Mouse (Mus musculus) stomach, embryonic 16.5 days (tissue): ENCODE data around the gene Frmd7. TPM values are rescaled to one million over a fixed set of nuclear protein-coding genes. Genes with fewer than 3 reads are reported as not detected.

Experiments used
- ATAC-seq: fragments of 200-750 bp; cut with Nextera tagmentation; 2 replicates; pipeline ENCODE4 v1.8.0; 2017; ENCODE audit warnings: moderate number of reproducible peaks, moderate TSS enrichment; ENCODE audit not compliant: insufficient read depth, low FRiP score
- H3K27ac ChIP-seq: fragments of 300-500 bp; sonication (generic); 2 replicates; pipeline ENCODE4 v1.5.1; 2014; ENCODE audit warnings: low read length
- H3K27me3 ChIP-seq: fragments of 300-500 bp; sonication (generic); 2 replicates; pipeline ENCODE4 v1.6.1; 2014; ENCODE audit warnings: low read length, control low read depth, mixed read lengths; ENCODE audit not compliant: control insufficient read depth, insufficient read depth
- H3K36me3 ChIP-seq: fragments of 300-500 bp; sonication (generic); 2 replicates; pipeline ENCODE4 v1.6.1; 2014; ENCODE audit warnings: low read length; ENCODE audit not compliant: control insufficient read depth, insufficient read depth
- H3K4me1 ChIP-seq: fragments of 300-500 bp; sonication (generic); 2 replicates; pipeline ENCODE4 v1.6.1; 2014; ENCODE audit warnings: low read length, control low read depth, mixed read lengths; ENCODE audit not compliant: control insufficient read depth, insufficient read depth
- H3K4me2 ChIP-seq: fragments of 300-500 bp; sonication (generic); 2 replicates; pipeline ENCODE4 v1.6.1; 2014; ENCODE audit warnings: low read depth, low read length, mixed read lengths
- H3K4me3 ChIP-seq: fragments of 300-500 bp; sonication (generic); replicated peaks from 2 replicates; pipeline ENCODE4 v1.5.1; 2014; ENCODE audit warnings: mild to moderate bottlenecking, low read length
- H3K9ac ChIP-seq: fragments of 300-500 bp; sonication (generic); 2 replicates; pipeline ENCODE4 v1.6.1; 2014; ENCODE audit warnings: low read length
- H3K9me3 ChIP-seq: fragments of 300-500 bp; sonication (generic); replicated peaks from 2 replicates; pipeline ENCODE4 v1.6.1; 2016; ENCODE audit warnings: low read length, control low read depth; ENCODE audit not compliant: control insufficient read depth
- WGBS: fragments of 180-500 bp; shearing (Covaris S2); extraction: QIAGEN DNeasy Blood & Tissue Kit; methylation state at CpG from one replicate; pipeline ENCODE4 v1.1.7; 2014; 5-methylcytosine and 5-hydroxymethylcytosine counted together
- polyA plus RNA-seq: library from polyadenylated mRNA; unstranded; fragments of >200 nt; fragmentation: Nextera tagmentation; extraction: Ambion mirVana; gene quantifications from 2 replicates; pipeline ENCODE4 v1.2.1, GENCODE M21; 2015

The Frmd7 gene
- polyA plus RNA-seq: not detected in 2 replicates

- ATAC-seq: no peak
Measured at GRCm38 (mm10) chrX:50942610-50943009, at the start of gene Frmd7. TSS of gene Frmd7 (minus strand) at chrX:50942710.

DNA sequence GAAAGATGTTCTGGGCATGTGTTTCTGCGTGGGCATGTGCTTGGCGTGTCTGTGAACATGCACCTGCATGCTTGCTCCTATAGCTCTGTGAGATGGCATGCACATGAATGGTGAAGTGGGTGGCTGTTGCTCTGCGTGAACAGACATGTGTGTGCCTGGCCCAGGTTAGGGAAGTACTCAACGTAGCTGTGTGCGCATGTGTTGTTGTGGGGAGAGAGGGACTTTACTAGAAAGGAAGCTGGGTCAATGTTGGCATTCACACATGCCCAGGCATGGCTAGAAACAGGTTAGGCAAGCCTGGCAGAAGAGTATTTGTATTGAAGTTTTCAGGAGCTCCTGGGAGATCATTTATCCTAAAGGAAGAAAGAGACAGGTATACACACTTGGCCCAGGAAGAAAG lies 48.8 kb upstream of the Frmd7 start:
- ATAC-seq: 0 out of 2 replicates have a peak, but pooled peaks have one; percentile 33
- Histone ChIP-seq H3K4me1 (no peaks in the 10 kb centered on the region), H3K27ac (no peak overlapping the region), H3K9ac (no peak overlapping the region), H3K36me3 (no peaks in the 10 kb centered on the region), H3K4me2 (no peak overlapping the region), H3K9me3 (no peaks in the 10 kb centered on the region), H3K27me3 (no peaks in the 10 kb centered on the region; the same call in 1 of the 2 replicates), H3K4me3 (no peak overlapping the region)
- WGBS: 78% methylated on average over 5 of the region's 5 CpGs

More at GRCm38 (mm10) chrX:50942610-50943009, at the start of gene Frmd7:
- H3K4me1 ChIP-seq: no peaks in the 10 kb centered on the region
- H3K9ac ChIP-seq: no peak within 1 kb of the TSS
- no peaks in the 10 kb centered on the region for H3K27me3 ChIP-seq
- 66% methylated on average over 14 of the region's 14 CpGs for WGBS
- H3K27ac ChIP-seq: no peak within 1 kb of the TSS
- no peak within 1 kb of the TSS for H3K4me2 ChIP-seq
- no peaks in the 10 kb centered on the region for H3K9me3 ChIP-seq
- no peak within 1 kb of the TSS for H3K4me3 ChIP-seq
- H3K36me3 ChIP-seq: no peaks in the 10 kb centered on the region

DNA sequence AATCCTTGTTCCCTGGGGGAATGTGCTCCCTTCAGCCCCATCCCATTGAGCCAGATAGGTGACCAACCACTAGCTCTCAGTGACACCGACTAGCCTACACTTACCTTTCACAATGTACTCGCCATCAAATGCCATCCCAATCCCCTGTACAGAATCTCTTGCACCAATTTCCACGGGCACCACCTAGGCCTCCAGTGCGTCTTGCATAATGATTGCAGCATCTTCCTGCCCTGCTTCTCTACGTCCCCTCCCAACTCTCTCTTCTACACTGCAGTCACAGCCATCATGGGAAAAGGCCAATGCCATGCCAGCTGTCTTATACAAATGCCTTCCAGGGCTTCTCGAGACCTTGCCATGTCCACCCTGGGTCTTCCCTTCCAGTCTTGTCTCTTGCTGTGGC lies 47.4 kb upstream of the Frmd7 start:
- Histone ChIP-seq H3K27ac (no peak overlapping the region), H3K9me3 (no peaks in the 10 kb centered on the region), H3K27me3 (no peaks in the 10 kb centered on the region; the same call in 1 of the 2 replicates), H3K4me3 (no peak overlapping the region), H3K9ac (no peak overlapping the region), H3K4me2 (no peak overlapping the region), H3K4me1 (no peaks in the 10 kb centered on the region), H3K36me3 (no peaks in the 10 kb centered on the region)
- 85% methylated on average over 6 of the region's 6 CpGs for WGBS
- no peak for ATAC-seq

DNA sequence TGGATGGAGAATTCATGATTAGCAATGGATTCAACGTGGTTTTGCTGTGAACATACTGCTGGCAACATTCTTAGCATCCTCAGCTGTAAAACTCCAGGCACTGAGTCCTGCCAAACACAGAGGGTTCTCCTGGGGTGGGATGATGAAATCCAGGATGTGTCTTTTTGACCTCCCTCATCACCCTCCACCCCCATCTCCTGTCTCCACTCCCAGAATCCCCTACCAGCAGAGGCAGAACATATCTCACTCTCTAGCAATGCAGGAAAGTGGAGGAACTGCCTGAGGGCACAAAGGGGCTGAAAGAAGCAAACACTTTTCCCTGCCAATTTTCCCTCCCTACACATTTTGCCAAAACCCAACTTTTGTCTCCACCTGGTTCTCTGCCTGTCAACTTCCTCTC lies 46.1 kb upstream of the Frmd7 start:
- no peak for ATAC-seq
- Histone ChIP-seq H3K27ac (no peak overlapping the region), H3K9me3 (no peaks in the 10 kb centered on the region), H3K4me1 (no peaks in the 10 kb centered on the region), H3K27me3 (no peaks in the 10 kb centered on the region; the same call in 1 of the 2 replicates), H3K9ac (no peak overlapping the region), H3K4me2 (no peak overlapping the region), H3K36me3 (no peaks in the 10 kb centered on the region), H3K4me3 (no peak overlapping the region)
- 38% methylated on average over 1 of the region's 1 CpGs for WGBS

DNA sequence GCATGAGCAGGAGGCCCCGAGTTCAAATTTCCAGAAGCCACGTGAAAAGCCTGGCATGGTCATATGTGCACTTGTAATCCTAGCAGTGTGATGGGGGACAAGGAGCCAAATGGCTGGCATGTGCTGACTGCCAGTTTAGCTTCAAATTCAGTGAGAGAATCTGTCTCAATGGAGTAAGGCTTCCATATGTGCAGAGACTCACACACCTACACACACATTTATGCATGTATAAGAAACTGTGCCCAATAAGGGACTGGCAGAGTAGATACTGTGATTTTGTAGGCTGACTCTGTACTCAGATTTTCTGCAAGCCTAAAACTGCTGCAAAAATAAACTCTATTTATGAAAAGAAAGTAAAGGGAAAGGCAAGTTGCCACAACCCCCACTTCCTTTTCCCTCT lies 35.9 kb upstream of the Frmd7 start:
- H3K9me3 ChIP-seq: no peaks in the 10 kb centered on the region
- no peak for ATAC-seq

DNA sequence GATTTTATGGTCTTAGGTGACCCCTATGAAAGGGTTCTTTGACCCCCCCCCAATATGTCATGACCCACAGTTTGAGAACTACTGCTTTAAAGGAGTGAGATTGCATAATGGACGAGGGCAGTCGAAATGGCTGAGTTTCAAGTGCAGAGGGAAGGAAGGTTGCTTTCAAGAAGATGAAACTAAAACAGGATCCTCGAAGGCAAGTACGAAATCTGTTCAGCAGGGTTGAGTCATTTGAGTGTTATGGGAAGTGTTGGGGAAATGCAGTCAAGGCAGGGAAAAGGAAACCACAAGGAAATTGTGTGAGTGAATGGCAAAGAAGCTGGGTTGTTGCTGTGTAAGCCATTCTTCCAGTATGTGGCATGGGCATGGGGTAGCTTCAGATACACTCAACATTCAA lies 29.6 kb upstream of the Frmd7 start:
- H3K36me3 ChIP-seq: no peaks in the 10 kb centered on the region
- 72% methylated on average over 4 of the region's 4 CpGs for WGBS
- no peak for ATAC-seq
- no peaks in the 10 kb centered on the region for H3K9me3 ChIP-seq
- H3K9ac ChIP-seq: no peak overlapping the region
- no peaks in the 10 kb centered on the region for H3K27me3 ChIP-seq
- H3K4me1 ChIP-seq: no peaks in the 10 kb centered on the region
- H3K4me3 ChIP-seq: no peak overlapping the region
- no peak overlapping the region for H3K4me2 ChIP-seq
- H3K27ac ChIP-seq: no peak overlapping the region

More for the DNA sequence above, 35.9 kb upstream of the Frmd7 start:
- no peaks in the 10 kb centered on the region; the same call in 1 of the 2 replicates for H3K27me3 ChIP-seq
- no peaks in the 10 kb centered on the region for H3K4me1 ChIP-seq
- H3K9ac ChIP-seq: no peak overlapping the region
- no peak overlapping the region for H3K4me3 ChIP-seq
- no peak overlapping the region for H3K4me2 ChIP-seq
- no peaks in the 10 kb centered on the region for H3K36me3 ChIP-seq
- H3K27ac ChIP-seq: no peak overlapping the region
- WGBS: 80% methylated on average over 2 of the region's 2 CpGs

DNA sequence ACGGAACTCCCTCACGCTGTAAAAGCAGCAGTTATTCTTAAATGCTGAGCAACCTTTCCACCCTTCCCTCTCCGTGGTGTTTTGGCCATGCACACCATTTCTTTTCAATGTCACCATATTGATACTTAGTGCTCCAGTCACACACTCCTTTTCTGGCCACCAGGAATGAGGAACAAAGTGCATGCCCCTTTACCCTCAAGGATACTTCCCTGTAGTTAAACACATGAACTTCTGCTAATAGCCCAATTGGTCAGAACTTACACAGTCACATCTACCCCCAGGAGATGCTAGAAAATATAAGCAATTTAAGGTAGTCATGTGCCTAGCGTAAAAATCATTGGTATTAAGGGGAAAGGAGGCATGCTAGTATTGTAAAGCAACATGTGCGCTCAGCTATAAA lies 27.4 kb upstream of the Frmd7 start:
- Histone ChIP-seq H3K27me3 (no peaks in the 10 kb centered on the region), H3K4me2 (no peak overlapping the region), H3K27ac (no peak overlapping the region), H3K36me3 (no peaks in the 10 kb centered on the region), H3K9me3 (no peaks in the 10 kb centered on the region), H3K4me1 (no peaks in the 10 kb centered on the region), H3K9ac (no peak overlapping the region), H3K4me3 (no peak overlapping the region)
- WGBS: 80% methylated on average over 5 of the region's 5 CpGs
- ATAC-seq: no peak

DNA sequence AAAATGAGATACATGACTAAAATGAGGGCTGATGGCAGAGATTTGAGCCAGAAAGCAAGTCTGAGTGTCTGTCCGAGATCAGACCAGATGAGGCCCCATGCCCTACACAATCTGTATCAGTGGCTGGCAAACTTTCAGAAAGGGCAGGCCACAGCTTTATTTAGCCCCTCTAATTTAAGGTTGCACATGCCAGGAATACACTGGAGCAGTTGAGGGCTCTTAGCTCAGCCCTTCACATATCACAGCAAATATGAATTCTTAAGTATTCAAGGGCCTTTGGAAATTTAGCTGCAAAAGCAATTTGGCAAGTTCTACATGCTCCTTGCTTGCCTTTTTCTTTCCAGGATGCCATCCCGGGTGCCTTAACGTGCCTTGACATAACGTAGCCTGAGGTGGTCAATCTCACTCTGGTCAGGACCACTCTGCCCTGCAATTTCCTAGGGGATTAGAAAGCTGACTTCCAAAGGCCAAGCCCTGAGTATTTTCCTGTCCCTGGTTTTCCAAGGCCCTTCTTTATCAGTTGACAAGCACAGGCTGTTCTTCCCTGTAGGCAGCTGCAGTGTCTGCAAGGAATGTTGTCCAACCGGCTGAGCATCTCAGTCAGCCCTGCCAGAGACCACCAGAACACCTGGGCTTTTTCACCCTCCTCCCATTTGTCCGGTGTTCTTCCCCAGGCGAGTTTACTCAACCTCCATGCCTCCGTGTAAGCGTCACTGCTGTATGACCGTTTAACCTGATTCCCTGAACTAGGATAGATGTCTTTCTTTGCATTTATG lies 25.8 kb upstream of the Frmd7 start:
- H3K4me1 ChIP-seq: no peaks in the 10 kb centered on the region
- peak; percentile 7; the same call in 1 of the 2 replicates for ATAC-seq
- no peaks in the 10 kb centered on the region for H3K9me3 ChIP-seq
- H3K4me2 ChIP-seq: no peak overlapping the region
- H3K27me3 ChIP-seq: no peaks in the 10 kb centered on the region
- H3K36me3 ChIP-seq: no peaks in the 10 kb centered on the region
- no peak overlapping the region for H3K4me3 ChIP-seq
- H3K27ac ChIP-seq: no peak overlapping the region
- WGBS: 51% methylated on average over 10 of the region's 10 CpGs
- H3K9ac ChIP-seq: no peak overlapping the region

GRCm38 (mm10) chrX:50965157-50965556 lies 22.6 kb upstream of the Frmd7 start:
- no peak overlapping the region for H3K4me2 ChIP-seq
- H3K9me3 ChIP-seq: no peaks in the 10 kb centered on the region
- 66% methylated on average over 3 of the region's 3 CpGs for WGBS
- H3K36me3 ChIP-seq: no peaks in the 10 kb centered on the region
- ATAC-seq: no peak
- no peaks in the 10 kb centered on the region for H3K4me1 ChIP-seq
- H3K4me3 ChIP-seq: no peak overlapping the region
- no peaks in the 10 kb centered on the region for H3K27me3 ChIP-seq
- no peak overlapping the region for H3K27ac ChIP-seq
- no peak overlapping the region for H3K9ac ChIP-seq
